Mouse (Mus musculus) brown adipose tissue, adult 24 weeks (tissue): ENCODE measurements around the gene Mgarp. TPM values are rescaled to one million over a fixed set of nuclear protein-coding genes. Genes with fewer than 3 reads are reported as not detected.
"Not testable (repeated sequence)": the region's sequence is repeated elsewhere in the genome, so short reads cannot be mapped to it uniquely, and the experiment has no call there.

Experiments
- H3K27ac ChIP-seq: fragments of 200-500 bp; replicated peaks from 2 replicates; pipeline ENCODE4 v1.5.1; 2012; ENCODE audit warnings: low read depth, mild to moderate bottlenecking, low read length
- H3K4me1 ChIP-seq: fragments of 200-500 bp; 2 replicates; pipeline ENCODE4 v1.6.1; 2012; ENCODE audit warnings: low read length, mixed read lengths; ENCODE audit not compliant: control insufficient read depth, insufficient read depth, insufficient read length
- H3K4me3 ChIP-seq: fragments of 200-500 bp; 2 replicates; pipeline ENCODE4 v1.5.1; 2012; ENCODE audit warnings: low read depth, mild to moderate bottlenecking, low read length, moderate library complexity; ENCODE audit not compliant: insufficient read depth
- polyA plus RNA-seq: library from polyadenylated mRNA; stranded (reverse); fragments of >200 nt; gene quantifications from 2 replicates; pipeline ENCODE4 v1.2.4, GENCODE M21; 2012; ENCODE audit not compliant: missing spikeins, insufficient read depth, insufficient read length

Gene Mgarp
- polyA plus RNA-seq, 1 experiment: not detected

GRCm38 (mm10) chr3:51364703-51365516, 31.6 kb downstream of the Mgarp start:
- H3K27ac ChIP-seq: no peak overlapping the region
- no peaks in the 10 kb centered on the region for H3K4me1 ChIP-seq
- peak overlapping the region; percentile 54 for H3K4me3 ChIP-seq

GRCm38 (mm10) chr3:51361066-51361465, 35.5 kb downstream of the Mgarp start:
- Histone ChIP-seq H3K4me3 (no peak overlapping the region), H3K4me1 (no peaks in the 10 kb centered on the region), H3K27ac (no peak overlapping the region)

- no peak overlapping the region; the same call in 1 of the 2 replicates for H3K4me3 ChIP-seq
- H3K4me1 ChIP-seq: no peaks in the 10 kb centered on the region
- no peak overlapping the region for H3K27ac ChIP-seq
Observed at GRCm38 (mm10) chr3:51359558-51360307, 36.8 kb downstream of the Mgarp start.

GRCm38 (mm10) chr3:51358660-51359557, 37.6 kb downstream of the Mgarp start:
- Histone ChIP-seq H3K4me3 (peak overlapping the region; percentile 63), H3K27ac (no peak overlapping the region), H3K4me1 (no peaks in the 10 kb centered on the region)

- peak overlapping the region; percentile 63 for H3K4me3 ChIP-seq
Observed at GRCm38 (mm10) chr3:51358181-51358580, 38.4 kb downstream of the Mgarp start.

GRCm38 (mm10) chr3:51357624-51358023, 38.9 kb downstream of the Mgarp start:
- Histone ChIP-seq H3K4me1 (no peaks in the 10 kb centered on the region), H3K27ac (no peak overlapping the region), H3K4me3 (no peak overlapping the region)

More at GRCm38 (mm10) chr3:51358181-51358580, 38.4 kb downstream of the Mgarp start:
- Histone ChIP-seq H3K4me1 (no peaks in the 10 kb centered on the region), H3K27ac (no peak overlapping the region)

GRCm38 (mm10) chr3:51357078-51357477, 39.5 kb downstream of the Mgarp start:
- no peak overlapping the region for H3K4me3 ChIP-seq
- no peak overlapping the region for H3K27ac ChIP-seq
- H3K4me1 ChIP-seq: no peaks in the 10 kb centered on the region

DNA sequence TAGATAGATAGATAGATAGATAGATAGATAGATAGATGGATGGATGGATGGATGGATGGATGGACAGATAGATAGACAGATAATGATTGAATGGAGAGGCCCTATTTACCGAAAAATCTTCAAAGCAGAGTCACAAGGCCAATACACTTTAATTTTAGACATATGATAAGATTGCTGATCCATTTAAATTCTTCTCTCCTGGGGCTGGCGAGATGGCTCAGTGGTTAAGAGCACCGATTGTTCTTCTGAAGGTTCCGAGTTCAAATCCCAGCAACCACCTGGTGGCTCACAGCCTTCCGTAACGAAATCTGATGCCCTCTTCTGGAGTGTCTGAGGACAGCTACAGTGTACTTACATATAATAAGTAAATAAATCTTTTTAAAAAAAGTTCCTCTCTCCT, 41.6 kb downstream of the Mgarp start:
- not testable (repeated sequence) for H3K27ac ChIP-seq, H3K4me3 ChIP-seq, H3K4me1 ChIP-seq

- H3K4me1 ChIP-seq: no peaks in the 10 kb centered on the region
- H3K27ac ChIP-seq: no peak overlapping the region
- H3K4me3 ChIP-seq: no peak overlapping the region
Observed at GRCm38 (mm10) chr3:51354034-51354427, 42.5 kb downstream of the Mgarp start.

DNA sequence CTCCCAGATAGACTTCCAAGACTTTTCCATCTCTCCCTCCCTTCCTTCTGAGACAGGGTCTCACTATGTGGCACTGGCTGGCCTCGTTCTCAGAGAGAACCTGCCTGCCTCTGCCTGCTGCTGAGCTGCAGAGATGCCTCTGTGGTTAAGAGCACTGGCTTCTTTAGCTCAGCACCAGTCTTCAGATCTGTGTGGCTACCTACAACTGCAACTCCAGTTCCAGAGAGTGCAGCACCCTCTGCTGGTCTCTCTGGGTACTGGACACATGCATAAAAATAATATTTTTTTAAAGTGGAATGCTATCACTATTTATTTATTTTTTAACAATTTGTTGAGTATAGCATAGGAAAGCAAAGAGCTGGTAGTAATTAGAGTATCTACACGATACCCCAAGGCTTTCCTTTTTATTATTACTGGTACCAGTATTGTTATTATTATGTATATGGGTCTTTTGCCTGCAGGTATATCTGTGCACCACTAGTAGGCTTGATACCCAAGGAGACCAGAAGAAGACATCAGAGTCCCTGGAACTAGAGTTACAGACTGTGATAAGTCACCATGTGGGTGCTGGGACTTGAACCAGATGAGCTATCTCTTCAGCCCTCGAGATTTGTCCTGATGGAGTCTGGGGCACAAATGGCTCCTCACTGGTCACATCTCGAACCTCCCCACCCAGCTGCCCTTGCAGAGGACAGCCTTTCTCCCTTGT, 43.1 kb downstream of the Mgarp start:
- Histone ChIP-seq H3K4me1 (no peaks in the 10 kb centered on the region), H3K4me3 (no peak overlapping the region), H3K27ac (no peak overlapping the region)

GRCm38 (mm10) chr3:51350806-51351205, 45.7 kb downstream of the Mgarp start:
- Histone ChIP-seq H3K4me1 (no peaks in the 10 kb centered on the region), H3K4me3 (no peak overlapping the region), H3K27ac (no peak overlapping the region)

DNA sequence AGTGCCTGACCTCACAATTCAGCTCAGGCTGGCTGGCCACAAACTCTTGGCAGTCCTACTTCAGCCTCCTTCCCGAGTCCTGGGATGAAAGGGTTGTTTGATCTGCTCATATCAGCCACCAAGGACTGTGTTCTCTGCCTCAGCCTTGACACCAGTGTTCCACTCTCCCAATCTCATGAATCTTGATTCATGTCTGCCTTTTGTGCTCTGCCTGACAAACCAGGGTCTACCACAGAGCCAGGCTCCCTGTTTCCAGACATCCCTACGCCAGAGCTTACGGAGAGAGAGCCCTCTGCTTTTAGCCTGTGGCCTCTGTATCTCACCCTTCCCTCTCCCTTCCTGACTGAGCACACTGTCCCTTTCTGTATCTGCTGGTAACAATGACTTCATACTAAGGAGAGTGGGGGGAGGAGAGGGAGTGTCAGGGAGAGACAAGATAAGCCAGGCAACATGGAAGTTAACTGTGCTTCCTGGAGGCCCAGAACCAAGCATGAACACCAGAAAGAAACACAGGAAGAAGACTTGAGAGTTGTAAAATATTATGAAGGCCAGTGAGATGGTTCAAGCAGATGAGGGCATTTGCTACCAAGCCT, 47.8 kb downstream of the Mgarp start:
- no peak overlapping the region for H3K4me3 ChIP-seq
- no peak overlapping the region for H3K27ac ChIP-seq
- H3K4me1 ChIP-seq: no peaks in the 10 kb centered on the region

- H3K27ac ChIP-seq, H3K4me1 ChIP-seq, H3K4me3 ChIP-seq: not testable (repeated sequence)
Observed at GRCm38 (mm10) chr3:51345017-51345416, 51.5 kb downstream of the Mgarp start.

GRCm38 (mm10) chr3:51344182-51344581, 52.4 kb downstream of the Mgarp start:
- H3K27ac ChIP-seq, H3K4me1 ChIP-seq, H3K4me3 ChIP-seq: not testable (repeated sequence)
